Mouse (Mus musculus): ENCODE measurements around the gene Triobp. TPM values are rescaled to one million over a fixed set of nuclear protein-coding genes. Genes with fewer than 3 reads are reported as not detected.
"Not testable (repeated sequence)": the region's sequence is repeated elsewhere in the genome, so short reads cannot be mapped to it uniquely, and the experiment has no call there.

The Triobp gene
- polyA plus RNA-seq, 1 experiment: 32.9 TPM

DNA sequence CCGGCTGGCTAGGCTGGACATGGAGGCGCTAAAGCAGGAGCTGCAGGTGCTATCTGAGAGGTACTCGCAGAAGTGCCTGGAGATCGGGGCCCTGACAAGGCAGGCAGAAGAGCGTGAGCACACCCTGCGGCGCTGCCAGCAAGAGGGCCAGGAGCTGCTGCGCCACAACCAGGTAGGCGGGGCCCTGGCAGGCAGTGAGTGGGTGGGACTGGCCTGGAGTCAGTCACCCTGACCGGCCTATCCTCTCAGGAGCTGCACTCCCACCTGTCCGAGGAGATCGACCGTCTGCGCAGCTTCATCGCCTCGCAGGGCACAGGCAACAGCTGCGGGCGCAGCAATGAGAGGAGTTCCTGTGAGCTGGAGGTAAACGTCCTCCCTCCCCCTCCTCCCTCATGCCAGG lies 54.5 kb downstream of the Triobp start:
- 89% methylated on average over 19 of the region's 19 CpGs for WGBS
- TF ChIP-seq POLR2A (IDR thresholded peaks at IDR 0.05; ENCODE audit: borderline replicate concordance, control insufficient read depth, low read depth, low read length): no peak
- TF ChIP-seq CTCF (IDR thresholded peaks at IDR 0.05; ENCODE audit: control insufficient read depth, insufficient read depth, low read length): no peak

DNA sequence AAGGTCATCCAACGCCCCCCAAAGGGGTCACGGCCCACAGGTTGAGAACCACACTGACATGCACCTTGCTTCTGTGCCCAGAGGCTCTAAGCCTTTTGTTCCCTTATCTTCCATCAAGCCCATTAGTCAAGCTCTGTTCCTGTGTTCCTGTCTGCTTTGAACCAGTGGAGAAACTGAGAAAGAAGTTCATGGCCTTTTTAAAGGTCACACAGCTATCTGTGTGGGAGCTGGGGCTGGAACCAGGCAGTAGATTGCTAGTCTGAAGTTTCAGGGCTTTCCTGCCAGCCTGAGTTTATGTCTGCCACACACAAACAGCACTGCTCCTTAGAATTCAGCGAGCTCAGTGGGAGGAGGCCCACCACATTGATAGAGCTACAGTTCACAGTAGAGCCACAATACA lies 55.6 kb downstream of the Triobp start:
- no peak overlapping the region for H3K27ac ChIP-seq (ENCODE audit: control insufficient read depth, insufficient read depth, low read depth, low read length, poor library complexity)
- no peak overlapping the region for H3K4me3 ChIP-seq (replicated peaks; ENCODE audit: control insufficient read depth, low read depth, low read length)
- 88% methylated on average over 3 of the region's 3 CpGs for WGBS
- H3K4me1 ChIP-seq (ENCODE audit: control insufficient read depth, insufficient read depth, low read length): peaks cover 3% of the 10 kb centered on the region
- TF ChIP-seq CTCF (IDR thresholded peaks at IDR 0.05; ENCODE audit: control insufficient read depth, insufficient read depth, low read length): no peak
- TF ChIP-seq POLR2A (IDR thresholded peaks at IDR 0.05; ENCODE audit: borderline replicate concordance, control insufficient read depth, low read depth, low read length): no peak

More for the DNA sequence above, 54.5 kb downstream of the Triobp start:
- Histone ChIP-seq H3K27ac (ENCODE audit: control insufficient read depth, insufficient read depth, low read depth, low read length, poor library complexity) (no peak overlapping the region), H3K4me3 (replicated peaks; ENCODE audit: control insufficient read depth, low read depth, low read length) (no peak overlapping the region), H3K4me1 (ENCODE audit: control insufficient read depth, insufficient read depth, low read length) (peaks cover 3% of the 10 kb centered on the region)

DNA sequence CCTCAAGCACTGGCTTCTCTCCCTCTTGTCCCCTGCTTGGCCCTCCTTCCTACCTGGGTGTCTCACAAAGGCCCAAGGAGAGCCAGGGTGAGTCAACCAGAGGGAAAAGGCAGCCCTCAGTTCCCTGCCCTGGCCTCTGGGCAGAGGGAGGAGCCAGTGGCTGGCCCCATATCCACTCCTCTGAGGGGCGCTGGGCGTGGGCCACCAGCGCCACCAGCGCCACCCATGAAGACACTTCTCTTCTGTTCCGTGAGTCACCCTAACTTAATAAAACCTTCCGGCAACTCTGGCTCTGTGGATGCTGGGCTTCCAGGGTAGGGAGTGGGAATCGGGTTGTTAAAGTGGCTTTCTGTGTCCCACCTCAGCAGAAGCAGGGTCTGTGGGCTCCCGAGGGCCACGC lies 58.1 kb downstream of the Triobp start:
- Histone ChIP-seq H3K4me1 (ENCODE audit: control insufficient read depth, insufficient read depth, low read length) (no peaks in the 10 kb centered on the region), H3K27ac (ENCODE audit: control insufficient read depth, insufficient read depth, low read depth, low read length, poor library complexity) (no peak overlapping the region), H3K4me3 (replicated peaks; ENCODE audit: control insufficient read depth, low read depth, low read length) (no peak overlapping the region)
- WGBS: 83% methylated on average over 9 of the region's 9 CpGs
- TF ChIP-seq CTCF (IDR thresholded peaks at IDR 0.05; ENCODE audit: control insufficient read depth, insufficient read depth, low read length): no peak
- TF ChIP-seq POLR2A (IDR thresholded peaks at IDR 0.05; ENCODE audit: borderline replicate concordance, control insufficient read depth, low read depth, low read length): no peak

DNA sequence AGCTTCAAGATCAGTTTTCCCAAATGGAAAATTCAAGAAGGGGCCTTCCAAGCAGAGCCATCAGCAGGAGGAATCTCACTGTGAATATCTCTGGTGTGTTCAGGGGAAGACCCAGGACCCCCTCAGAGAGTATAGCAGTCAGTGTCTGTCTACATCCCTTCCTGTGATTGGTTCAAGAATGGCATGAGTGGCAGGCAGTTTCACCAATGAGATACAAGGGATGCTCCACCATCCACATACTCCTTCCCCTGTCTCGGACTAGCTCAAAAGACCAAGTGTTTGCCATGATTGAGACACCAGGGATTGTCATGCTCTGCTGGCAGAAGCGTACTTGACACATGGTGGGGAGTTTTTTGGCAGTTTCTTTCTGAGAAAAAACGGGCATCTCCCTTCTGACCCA lies 59.1 kb downstream of the Triobp start:
- TF ChIP-seq POLR2A (IDR thresholded peaks at IDR 0.05; ENCODE audit: borderline replicate concordance, control insufficient read depth, low read depth, low read length) (no peak), CTCF (IDR thresholded peaks at IDR 0.05; ENCODE audit: control insufficient read depth, insufficient read depth, low read length) (no peak)
- no peaks in the 10 kb centered on the region for H3K4me1 ChIP-seq (ENCODE audit: control insufficient read depth, insufficient read depth, low read length)
- no peak overlapping the region for H3K27ac ChIP-seq (ENCODE audit: control insufficient read depth, insufficient read depth, low read depth, low read length, poor library complexity)
- no peak overlapping the region for H3K4me3 ChIP-seq (replicated peaks; ENCODE audit: control insufficient read depth, low read depth, low read length)
- 71% methylated on average over 3 of the region's 3 CpGs for WGBS

DNA sequence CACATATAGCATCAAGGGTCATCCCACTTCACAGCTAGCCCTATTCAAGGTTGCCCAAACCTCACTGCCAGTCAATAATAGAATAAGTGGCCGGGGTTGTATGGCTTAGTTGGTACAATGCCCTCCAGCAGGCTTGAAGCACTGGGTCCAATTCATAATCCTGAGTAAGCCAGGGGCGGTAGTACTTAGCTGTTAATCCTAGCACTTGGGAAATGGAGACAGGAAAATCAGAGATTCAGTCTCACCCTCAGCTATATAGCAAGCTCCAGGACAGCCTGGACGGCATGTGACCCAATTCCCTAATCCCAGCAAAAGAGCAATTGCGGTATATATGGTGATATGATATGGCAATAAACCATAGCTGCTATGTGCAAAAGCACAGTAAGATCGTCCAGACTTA lies 59.5 kb downstream of the Triobp start:
- H3K27ac ChIP-seq (ENCODE audit: control insufficient read depth, insufficient read depth, low read depth, low read length, poor library complexity): no peak overlapping the region
- 84% methylated on average over 5 of the region's 5 CpGs for WGBS
- TF ChIP-seq CTCF (IDR thresholded peaks at IDR 0.05; ENCODE audit: control insufficient read depth, insufficient read depth, low read length) (no peak), POLR2A (IDR thresholded peaks at IDR 0.05; ENCODE audit: borderline replicate concordance, control insufficient read depth, low read depth, low read length) (no peak)
- no peak overlapping the region for H3K4me3 ChIP-seq (replicated peaks; ENCODE audit: control insufficient read depth, low read depth, low read length)
- no peaks in the 10 kb centered on the region for H3K4me1 ChIP-seq (ENCODE audit: control insufficient read depth, insufficient read depth, low read length)

DNA sequence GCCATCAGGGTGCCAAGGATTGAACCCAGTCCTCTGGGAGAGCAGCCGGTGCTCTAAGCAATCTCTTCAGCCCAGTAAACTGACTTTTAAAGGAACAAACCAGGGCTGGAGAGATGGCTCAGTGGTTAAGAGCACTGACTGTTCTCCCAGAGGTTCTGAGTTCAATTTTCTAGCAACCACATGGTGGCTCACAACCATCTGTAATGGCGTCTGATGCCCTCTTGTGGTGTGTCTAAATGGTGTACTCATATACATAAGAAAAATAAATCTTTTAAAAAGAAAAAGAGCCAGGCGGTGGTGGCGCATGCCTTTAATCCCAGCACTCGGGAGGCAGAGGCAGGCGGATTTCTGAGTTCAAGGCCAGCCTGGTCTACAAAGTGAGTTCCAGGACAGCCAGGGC lies 60.3 kb downstream of the Triobp start:
- H3K4me3 ChIP-seq (replicated peaks; ENCODE audit: control insufficient read depth, low read depth, low read length); H3K27ac ChIP-seq (ENCODE audit: control insufficient read depth, insufficient read depth, low read depth, low read length, poor library complexity); H3K4me1 ChIP-seq (ENCODE audit: control insufficient read depth, insufficient read depth, low read length): not testable (repeated sequence)
- WGBS: 93% methylated on average over 6 of the region's 6 CpGs

DNA sequence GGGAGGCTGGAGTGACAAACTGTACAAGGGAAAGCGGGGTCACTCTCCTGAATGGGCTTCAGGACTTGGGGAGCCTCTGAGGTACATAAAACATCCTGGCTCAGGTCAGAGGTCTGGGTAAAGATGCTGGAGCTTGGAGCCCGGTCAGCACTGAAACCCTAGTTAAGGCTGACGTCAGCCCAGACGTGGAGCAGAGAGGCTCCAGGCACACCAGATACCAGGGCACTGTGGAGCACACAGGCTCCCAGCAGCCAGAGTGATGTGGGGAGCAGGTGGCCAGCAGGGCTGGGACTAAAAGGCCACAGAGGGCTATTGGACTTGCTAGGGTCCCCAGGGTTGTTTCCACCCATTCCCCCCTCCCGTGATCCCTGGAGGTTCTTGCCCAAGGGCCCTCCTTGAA lies 62.2 kb downstream of the Triobp start:
- H3K4me3 ChIP-seq (replicated peaks; ENCODE audit: control insufficient read depth, low read depth, low read length): no peak overlapping the region
- H3K4me1 ChIP-seq (ENCODE audit: control insufficient read depth, insufficient read depth, low read length): no peaks in the 10 kb centered on the region
- TF ChIP-seq CTCF (IDR thresholded peaks at IDR 0.05; ENCODE audit: control insufficient read depth, insufficient read depth, low read length): no peak
- no peak for TF ChIP-seq POLR2A (IDR thresholded peaks at IDR 0.05; ENCODE audit: borderline replicate concordance, control insufficient read depth, low read depth, low read length)
- 81% methylated on average over 5 of the region's 5 CpGs for WGBS
- H3K27ac ChIP-seq (ENCODE audit: control insufficient read depth, insufficient read depth, low read depth, low read length, poor library complexity): no peak overlapping the region

DNA sequence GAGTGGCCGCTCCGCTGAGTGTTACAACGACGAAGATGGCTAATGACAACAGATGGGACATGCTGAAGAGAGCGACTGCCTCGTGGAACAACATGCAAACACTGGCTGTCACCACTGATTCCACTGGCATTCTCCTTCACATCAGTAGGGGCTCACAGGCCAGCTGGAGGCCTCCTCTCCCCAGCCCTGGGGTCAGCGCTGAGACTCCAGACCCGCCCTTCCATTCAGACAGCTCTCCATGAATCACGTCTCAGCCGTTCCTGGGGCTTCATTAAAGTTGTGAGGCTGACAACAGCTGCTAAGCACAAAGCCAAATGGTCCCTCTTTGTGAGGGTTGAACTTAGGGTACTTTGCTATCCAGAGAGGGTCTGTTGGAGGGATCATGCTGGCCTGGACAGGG lies 64.0 kb downstream of the Triobp start:
- no peak overlapping the region for H3K4me3 ChIP-seq (replicated peaks; ENCODE audit: control insufficient read depth, low read depth, low read length)
- H3K27ac ChIP-seq (ENCODE audit: control insufficient read depth, insufficient read depth, low read depth, low read length, poor library complexity): no peak overlapping the region
- H3K4me1 ChIP-seq (ENCODE audit: control insufficient read depth, insufficient read depth, low read length): no peaks in the 10 kb centered on the region
- 81% methylated on average over 10 of the region's 10 CpGs for WGBS
- TF ChIP-seq CTCF (IDR thresholded peaks at IDR 0.05; ENCODE audit: control insufficient read depth, insufficient read depth, low read length) (no peak), POLR2A (IDR thresholded peaks at IDR 0.05; ENCODE audit: borderline replicate concordance, control insufficient read depth, low read depth, low read length) (no peak)

DNA sequence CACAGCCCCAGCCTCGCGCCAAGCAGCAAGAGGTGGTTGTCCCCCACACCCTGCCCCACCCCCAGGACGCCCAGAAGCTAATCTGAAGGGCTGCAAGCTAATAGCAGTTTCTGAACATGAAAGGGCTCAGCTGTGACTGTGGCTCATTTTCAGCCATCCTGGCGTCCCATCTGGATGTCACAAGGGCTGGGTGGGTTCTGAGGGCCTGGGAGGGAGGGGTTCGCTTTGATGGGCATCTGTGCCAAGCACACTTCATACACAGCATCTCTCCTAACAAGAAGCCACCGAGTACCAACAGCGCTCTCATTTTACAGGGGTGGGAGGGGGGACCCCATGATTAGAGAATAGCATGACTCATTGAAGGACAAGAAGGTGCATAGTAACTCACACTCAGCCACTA lies 65.9 kb downstream of the Triobp start:
- H3K27ac ChIP-seq (ENCODE audit: control insufficient read depth, insufficient read depth, low read depth, low read length, poor library complexity): no peak overlapping the region
- no peak overlapping the region for H3K4me3 ChIP-seq (replicated peaks; ENCODE audit: control insufficient read depth, low read depth, low read length)
- 74% methylated on average over 7 of the region's 7 CpGs for WGBS
- no peaks in the 10 kb centered on the region for H3K4me1 ChIP-seq (ENCODE audit: control insufficient read depth, insufficient read depth, low read length)
- TF ChIP-seq CTCF (IDR thresholded peaks at IDR 0.05; ENCODE audit: control insufficient read depth, insufficient read depth, low read length) (no peak), POLR2A (IDR thresholded peaks at IDR 0.05; ENCODE audit: borderline replicate concordance, control insufficient read depth, low read depth, low read length) (no peak)
